Mouse (Mus musculus) embryonic facial prominence, embryonic 15.5 days (tissue): ENCODE results near the gene Lingo3. TPM values are rescaled to one million over a fixed set of nuclear protein-coding genes. Genes with fewer than 3 reads are reported as not detected.

Experiments
- ATAC-seq: fragments of 200-750 bp; cut with Nextera tagmentation; 2 replicates; pipeline ENCODE4 v1.8.0; 2017; ENCODE audit warnings: low read depth, moderate TSS enrichment; ENCODE audit not compliant: insufficient number of reproducible peaks, low FRiP score, low TSS enrichment
- H3K27ac ChIP-seq: fragments of 300-500 bp; sonication (generic); replicated peaks from 2 replicates; pipeline ENCODE4 v1.5.1; 2015; ENCODE audit warnings: mild to moderate bottlenecking, inconsistent platforms
- H3K27me3 ChIP-seq: fragments of 300-500 bp; sonication (generic); 2 replicates; pipeline ENCODE4 v1.6.1; 2015; ENCODE audit warnings: inconsistent platforms
- H3K36me3 ChIP-seq: fragments of 300-500 bp; sonication (generic); 2 replicates; pipeline ENCODE4 v1.6.1; 2015; ENCODE audit warnings: mild to moderate bottlenecking, inconsistent platforms
- H3K4me1 ChIP-seq: fragments of 300-500 bp; sonication (generic); 2 replicates; pipeline ENCODE4 v1.6.1; 2015; ENCODE audit warnings: inconsistent platforms
- H3K4me2 ChIP-seq: fragments of 300-500 bp; sonication (generic); replicated peaks from 2 replicates; pipeline ENCODE4 v1.6.1; 2015; ENCODE audit warnings: mild to moderate bottlenecking, inconsistent platforms
- H3K4me3 ChIP-seq: fragments of 300-500 bp; sonication (generic); replicated peaks from 2 replicates; pipeline ENCODE4 v1.5.1; 2015; ENCODE audit warnings: mild to moderate bottlenecking, inconsistent platforms
- H3K9ac ChIP-seq: fragments of 300-500 bp; sonication (generic); 2 replicates; pipeline ENCODE4 v1.6.1; 2015; ENCODE audit warnings: inconsistent platforms
- H3K9me3 ChIP-seq: fragments of 300-500 bp; sonication (generic); replicated peaks from 2 replicates; pipeline ENCODE4 v1.6.1; 2016; ENCODE audit warnings: inconsistent platforms
- WGBS: fragments of 180-500 bp; shearing (Covaris S2); methylation state at CpG from one replicate; pipeline ENCODE4 v1.1.7; 2015; 5-methylcytosine and 5-hydroxymethylcytosine counted together
- polyA plus RNA-seq: library from polyadenylated mRNA; unstranded; fragments of >200 nt; fragmentation: Nextera tagmentation; extraction: Ambion mirVana; gene quantifications from 2 replicates; pipeline ENCODE4 v1.2.1, GENCODE M21; 2015

The Lingo3 gene
- polyA plus RNA-seq, 1 experiment from 2014 or later: 2.5 TPM

DNA sequence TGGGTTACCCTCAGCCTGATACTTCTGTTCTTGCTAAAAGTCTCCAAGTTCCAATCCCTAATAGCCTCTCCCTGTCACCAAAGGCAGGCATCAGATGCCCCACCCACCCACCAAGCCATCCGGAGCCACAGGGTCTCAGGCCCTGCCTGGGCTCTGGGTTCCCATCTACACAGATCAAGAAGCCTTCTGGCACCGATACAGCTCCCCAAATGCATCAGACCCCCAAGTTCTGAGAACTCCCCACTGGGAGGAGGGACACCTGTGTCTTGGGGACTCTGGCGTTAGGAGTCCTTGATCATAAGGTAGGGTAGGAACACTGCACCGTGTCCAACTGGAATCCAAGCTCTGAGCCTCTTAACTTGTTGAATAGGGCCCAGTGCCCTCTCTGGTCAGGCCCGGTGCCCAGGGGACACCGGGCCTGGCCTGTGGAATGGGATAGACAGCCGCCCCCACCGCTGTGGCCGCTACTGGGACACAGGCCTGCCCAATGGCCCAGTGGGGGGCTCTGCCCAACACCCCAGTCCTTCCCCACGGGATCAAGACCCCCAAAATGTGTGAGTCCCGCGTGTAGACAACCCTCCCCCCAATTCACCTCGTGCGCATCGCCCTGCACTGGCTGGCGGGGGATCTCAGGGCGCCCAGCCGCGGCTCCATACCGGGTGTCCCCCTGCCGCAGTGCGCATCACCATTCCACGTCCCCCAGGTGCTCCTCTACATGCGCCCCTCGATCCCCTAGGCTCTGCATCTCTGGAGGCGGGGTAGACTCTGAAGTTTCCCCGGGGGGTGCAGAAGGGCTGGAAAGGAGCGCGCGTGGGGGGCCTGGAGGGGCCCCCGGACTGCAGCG is 530 bp downstream of the Lingo3 start:
- H3K27me3 ChIP-seq: peaks cover 39% of the 10 kb centered on the region
- no peaks in the 10 kb centered on the region for H3K36me3 ChIP-seq
- H3K9me3 ChIP-seq: no peaks in the 10 kb centered on the region
- peaks cover 11% of the 10 kb centered on the region for H3K4me1 ChIP-seq
- peak overlapping the region; percentile 50 for H3K4me3 ChIP-seq
- peak overlapping the region; percentile 35 for H3K9ac ChIP-seq
- WGBS: 7% methylated on average over 32 of the region's 32 CpGs
- peak overlapping the region; percentile 91 for H3K4me2 ChIP-seq
- no peak overlapping the region for H3K27ac ChIP-seq
- no peak for ATAC-seq

DNA sequence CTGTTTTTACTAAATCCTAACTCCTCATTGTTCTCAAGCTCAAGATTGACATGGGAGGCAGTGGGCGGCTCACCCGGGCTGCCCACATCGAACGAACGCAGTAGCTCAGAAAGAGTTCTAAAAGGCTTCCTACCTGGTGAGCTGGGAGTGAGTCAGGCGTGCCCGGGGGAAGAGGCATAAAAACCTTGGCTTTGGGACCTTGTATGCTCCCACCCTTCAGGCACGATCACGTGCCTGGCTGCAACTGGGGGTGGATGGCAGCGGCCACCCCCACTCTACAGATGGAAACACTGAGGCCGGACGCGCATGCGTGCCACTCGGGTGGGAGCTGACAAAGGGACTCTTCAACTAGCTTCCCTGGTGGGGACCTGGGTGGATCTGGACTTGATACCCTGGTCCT is 1.5 kb downstream of the Lingo3 start:
- no peak overlapping the region for H3K4me2 ChIP-seq
- no peak for ATAC-seq
- H3K4me1 ChIP-seq: peaks cover 13% of the 10 kb centered on the region
- H3K9ac ChIP-seq: no peak overlapping the region
- no peak overlapping the region for H3K27ac ChIP-seq
- WGBS: 80% methylated on average over 15 of the region's 15 CpGs
- no peaks in the 10 kb centered on the region for H3K9me3 ChIP-seq
- H3K36me3 ChIP-seq: no peaks in the 10 kb centered on the region
- H3K4me3 ChIP-seq: no peak overlapping the region
- peaks cover 39% of the 10 kb centered on the region for H3K27me3 ChIP-seq

- no peak overlapping the region for H3K4me3 ChIP-seq
- no peaks in the 10 kb centered on the region for H3K9me3 ChIP-seq
- no peak for ATAC-seq
- peaks cover 39% of the 10 kb centered on the region for H3K27me3 ChIP-seq
- H3K4me2 ChIP-seq: no peak overlapping the region
- H3K36me3 ChIP-seq: no peaks in the 10 kb centered on the region
- peaks cover 20% of the 10 kb centered on the region for H3K4me1 ChIP-seq
- no peak overlapping the region for H3K27ac ChIP-seq
- WGBS: 74% methylated on average over 2 of the region's 2 CpGs
- no peak overlapping the region for H3K9ac ChIP-seq
Observed at GRCm38 (mm10) chr10:80841685-80842084, 2.2 kb downstream of the Lingo3 start.

GRCm38 (mm10) chr10:80839848-80840247 is 4.0 kb downstream of the Lingo3 start:
- H3K9me3 ChIP-seq: no peaks in the 10 kb centered on the region
- peaks cover 20% of the 10 kb centered on the region for H3K4me1 ChIP-seq
- 62% methylated on average over 6 of the region's 6 CpGs for WGBS
- no peak overlapping the region for H3K4me2 ChIP-seq
- peaks cover 44% of the 10 kb centered on the region for H3K27me3 ChIP-seq
- no peak overlapping the region for H3K27ac ChIP-seq
- no peak overlapping the region for H3K9ac ChIP-seq
- ATAC-seq: no peak
- H3K4me3 ChIP-seq: no peak overlapping the region
- H3K36me3 ChIP-seq: no peaks in the 10 kb centered on the region

GRCm38 (mm10) chr10:80838346-80838912 is 5.4 kb downstream of the Lingo3 start:
- H3K27ac ChIP-seq: no peak overlapping the region
- 56% methylated on average over 2 of the region's 2 CpGs for WGBS
- peaks cover 11% of the 10 kb centered on the region for H3K4me1 ChIP-seq
- ATAC-seq: no peak
- H3K27me3 ChIP-seq: peaks cover 44% of the 10 kb centered on the region
- no peak overlapping the region for H3K4me2 ChIP-seq
- H3K9ac ChIP-seq: no peak overlapping the region
- no peak overlapping the region for H3K4me3 ChIP-seq
- H3K9me3 ChIP-seq: no peaks in the 10 kb centered on the region
- 0 out of 2 replicates have a peak, but pooled peaks cover 4% of the 10 kb centered on the region for H3K36me3 ChIP-seq

DNA sequence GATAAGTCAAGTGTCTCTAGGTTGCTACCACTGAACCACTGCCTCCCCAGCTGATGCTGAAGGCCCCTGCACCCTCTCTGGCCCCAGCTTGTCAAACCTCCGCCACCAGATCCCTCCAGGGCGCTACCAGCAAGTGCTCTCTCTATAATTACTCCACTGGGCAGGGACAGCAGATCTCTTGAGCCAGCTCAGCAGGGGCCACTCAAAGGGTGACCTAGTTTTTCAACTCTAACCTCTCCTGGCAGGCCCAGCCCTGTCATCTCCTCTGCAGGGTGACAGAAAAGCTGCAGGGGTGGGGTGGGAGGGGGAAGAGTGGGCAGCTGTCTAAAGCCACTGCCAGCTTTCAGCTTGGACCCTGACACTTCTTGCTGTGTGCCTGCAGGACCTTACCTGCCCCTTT is 6.0 kb downstream of the Lingo3 start:
- H3K36me3 ChIP-seq: 0 out of 2 replicates have a peak, but pooled peaks cover 4% of the 10 kb centered on the region
- H3K9me3 ChIP-seq: no peaks in the 10 kb centered on the region
- H3K27me3 ChIP-seq: peaks cover 40% of the 10 kb centered on the region
- H3K4me1 ChIP-seq: 0 out of 2 replicates have a peak, but pooled peaks cover 9% of the 10 kb centered on the region
- 20% methylated on average over 2 of the region's 2 CpGs for WGBS
- H3K9ac ChIP-seq: no peak overlapping the region
- no peak for ATAC-seq
- no peak overlapping the region for H3K4me2 ChIP-seq
- H3K27ac ChIP-seq: no peak overlapping the region
- H3K4me3 ChIP-seq: no peak overlapping the region

DNA sequence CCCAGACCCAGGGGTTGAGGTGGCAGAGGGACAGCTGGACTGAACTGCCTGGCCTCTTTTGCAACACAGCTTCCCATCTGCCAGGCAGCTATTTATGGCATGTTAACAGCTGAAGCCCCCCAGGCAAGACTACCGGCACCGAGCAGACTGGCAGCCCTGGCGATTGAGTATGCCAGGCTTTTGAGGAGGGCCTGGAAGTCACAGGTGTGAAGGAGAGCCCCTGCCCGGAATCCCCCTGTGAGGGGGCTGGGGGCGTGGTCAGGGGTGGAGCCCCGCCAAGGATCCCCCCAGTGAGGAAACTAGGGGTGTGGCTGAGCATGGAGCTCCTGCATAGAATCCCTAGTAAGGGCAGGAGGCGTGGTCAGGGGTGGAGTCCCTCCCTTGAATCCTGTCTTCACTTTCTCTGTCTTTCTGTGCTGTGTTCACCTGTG is 6.9 kb downstream of the Lingo3 start:
- Histone ChIP-seq H3K4me1 (0 out of 2 replicates have a peak, but pooled peaks cover 9% of the 10 kb centered on the region), H3K9me3 (no peaks in the 10 kb centered on the region), H3K36me3 (0 out of 2 replicates have a peak, but pooled peaks cover 4% of the 10 kb centered on the region), H3K27ac (no peak overlapping the region), H3K4me2 (no peak overlapping the region), H3K27me3 (peaks cover 31% of the 10 kb centered on the region), H3K9ac (no peak overlapping the region), H3K4me3 (no peak overlapping the region)
- no peak for ATAC-seq
- 32% methylated on average over 7 of the region's 7 CpGs for WGBS

GRCm38 (mm10) chr10:80835617-80836016 is 8.2 kb downstream of the Lingo3 start:
- no peak for ATAC-seq
- Histone ChIP-seq H3K27me3 (peaks cover 28% of the 10 kb centered on the region), H3K4me2 (no peak overlapping the region)

DNA sequence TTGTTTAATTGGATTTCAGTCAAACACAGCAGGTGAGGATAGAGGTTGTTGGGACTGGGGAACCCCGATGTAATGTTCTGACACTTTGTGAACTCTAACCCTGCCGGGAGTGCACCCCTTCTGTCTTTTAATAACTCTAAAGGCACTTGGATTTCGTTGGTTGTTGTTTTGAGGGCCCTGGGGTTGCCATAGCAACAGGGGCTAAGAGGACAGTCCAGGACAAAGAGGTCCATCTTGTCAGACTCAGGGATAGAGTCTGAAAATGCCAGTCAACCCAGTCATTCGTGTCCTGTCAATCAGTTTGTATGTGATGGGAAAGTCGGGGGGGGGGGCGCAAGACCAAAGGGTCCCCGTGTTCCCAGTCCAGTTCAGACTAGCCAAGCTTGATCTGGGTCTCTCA is 11.0 kb downstream of the Lingo3 start:
- no peaks in the 10 kb centered on the region for H3K9me3 ChIP-seq
- H3K27ac ChIP-seq: no peak overlapping the region
- ATAC-seq: no peak
- H3K4me3 ChIP-seq: no peak overlapping the region
- H3K36me3 ChIP-seq: peaks cover 22% of the 10 kb centered on the region
- H3K4me2 ChIP-seq: no peak overlapping the region
- peaks cover 28% of the 10 kb centered on the region for H3K27me3 ChIP-seq
- peaks cover 42% of the 10 kb centered on the region for H3K4me1 ChIP-seq
- no peak overlapping the region for H3K9ac ChIP-seq
- WGBS: 58% methylated on average over 7 of the region's 7 CpGs

More at GRCm38 (mm10) chr10:80835617-80836016, 8.2 kb downstream of the Lingo3 start:
- Histone ChIP-seq H3K36me3 (0 out of 2 replicates have a peak, but pooled peaks cover 6% of the 10 kb centered on the region), H3K27ac (no peak overlapping the region), H3K4me3 (no peak overlapping the region), H3K9ac (no peak overlapping the region), H3K4me1 (peaks cover 19% of the 10 kb centered on the region), H3K9me3 (no peaks in the 10 kb centered on the region)
- WGBS: 66% methylated on average over 30 of the region's 30 CpGs

DNA sequence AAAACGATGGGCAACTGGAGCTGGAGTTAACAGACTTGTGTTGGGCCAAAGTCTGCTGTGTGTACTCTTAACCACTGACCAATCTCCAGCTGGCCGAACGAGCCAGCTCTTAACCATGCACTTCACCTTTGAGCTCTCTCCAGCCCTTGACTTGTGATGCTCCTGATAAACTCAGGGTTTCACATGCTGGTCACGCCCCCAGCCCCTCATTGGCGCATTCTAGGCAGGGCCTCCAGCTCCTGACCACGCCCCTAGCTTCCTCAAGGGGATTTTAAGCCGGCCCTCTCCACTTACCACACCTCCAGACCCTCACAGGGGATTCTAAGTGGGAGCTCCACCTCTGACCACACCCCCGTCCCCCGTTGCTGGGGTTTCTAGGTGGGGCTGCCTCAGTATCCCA is 12.7 kb downstream of the Lingo3 start:
- Histone ChIP-seq H3K27me3 (peaks cover 28% of the 10 kb centered on the region), H3K36me3 (peaks cover 22% of the 10 kb centered on the region), H3K4me3 (no peak overlapping the region), H3K4me2 (no peak overlapping the region), H3K4me1 (peaks cover 37% of the 10 kb centered on the region), H3K9ac (no peak overlapping the region), H3K9me3 (no peaks in the 10 kb centered on the region), H3K27ac (no peak overlapping the region; the same call in 1 of the 2 replicates)
- 4% methylated on average over 9 of the region's 9 CpGs for WGBS
- no peak for ATAC-seq

- no peaks in the 10 kb centered on the region for H3K9me3 ChIP-seq
- peaks cover 13% of the 10 kb centered on the region for H3K27me3 ChIP-seq
- 74% methylated on average over 1 of the region's 1 CpGs for WGBS
- H3K27ac ChIP-seq: no peak overlapping the region
- H3K4me3 ChIP-seq: no peak overlapping the region
- ATAC-seq: no peak
- H3K4me2 ChIP-seq: no peak overlapping the region
- no peak overlapping the region for H3K9ac ChIP-seq
- H3K4me1 ChIP-seq: peaks cover 37% of the 10 kb centered on the region
- H3K36me3 ChIP-seq: peaks cover 19% of the 10 kb centered on the region
Observed at GRCm38 (mm10) chr10:80829359-80830278, 14.2 kb downstream of the Lingo3 start.
